Mouse (Mus musculus): ENCODE measurements around the gene Med7. TPM values are rescaled to one million over a fixed set of nuclear protein-coding genes. Genes with fewer than 3 reads are reported as not detected.

Gene Med7
- polyA plus RNA-seq (2015; fragmentation: Nextera tagmentation; extraction: Ambion mirVana), result 68.6 and 69.4 TPM in 2 replicates

- Histone ChIP-seq H3K27ac (replicated peaks) (peak within 1 kb of the TSS; percentile 94), H3K36me3 (peaks cover 10% of the 10 kb centered on the region), H3K9me3 (replicated peaks) (no peaks in the 10 kb centered on the region), H3K4me2 (replicated peaks) (peak within 1 kb of the TSS; percentile 73), H3K4me3 (replicated peaks) (peak within 1 kb of the TSS; percentile 72), H3K27me3 (no peaks in the 10 kb centered on the region), H3K9ac (peak within 1 kb of the TSS; percentile 92), H3K4me1 (peaks cover 7% of the 10 kb centered on the region; the same call in 1 of the 2 replicates)
- peak; percentile 97 for ATAC-seq (ENCODE audit: insufficient number of reproducible peaks, low FRiP score, low TSS enrichment, low read depth)
- WGBS, result under 1% methylated on average over 59 of the region's 59 CpGs
These were observed at the start of gene Med7 for GRCm38 (mm10) chr11:46436760-46437458. Gene Med7, plus strand, starts transcription at chr11:46436925.

GRCm38 (mm10) chr11:46387061-46387460, 49.7 kb upstream of the Med7 start:
- Histone ChIP-seq H3K27ac (replicated peaks) (no peak overlapping the region), H3K4me3 (replicated peaks) (no peak overlapping the region), H3K9me3 (replicated peaks) (no peaks in the 10 kb centered on the region), H3K9ac (no peak overlapping the region), H3K4me1 (no peaks in the 10 kb centered on the region), H3K36me3 (no peaks in the 10 kb centered on the region), H3K27me3 (no peaks in the 10 kb centered on the region), H3K4me2 (replicated peaks) (no peak overlapping the region)
- no peak for ATAC-seq (ENCODE audit: insufficient number of reproducible peaks, low FRiP score, low TSS enrichment, low read depth)
- 87% methylated on average over 8 of the region's 8 CpGs for WGBS

GRCm38 (mm10) chr11:46388438-46388837, 48.3 kb upstream of the Med7 start:
- Histone ChIP-seq H3K4me1 (no peaks in the 10 kb centered on the region), H3K9ac (no peak overlapping the region), H3K36me3 (no peaks in the 10 kb centered on the region), H3K9me3 (replicated peaks) (no peaks in the 10 kb centered on the region), H3K4me3 (replicated peaks) (no peak overlapping the region), H3K27ac (replicated peaks) (no peak overlapping the region), H3K27me3 (no peaks in the 10 kb centered on the region), H3K4me2 (replicated peaks) (no peak overlapping the region)
- ATAC-seq (ENCODE audit: insufficient number of reproducible peaks, low FRiP score, low TSS enrichment, low read depth), result no peak
- 62% methylated on average over 6 of the region's 6 CpGs for WGBS

GRCm38 (mm10) chr11:46389336-46390117, 47.2 kb upstream of the Med7 start, which contains the start of gene Itk:
Gene Itk, minus strand, starts transcription at chr11:46389515.
- ATAC-seq (ENCODE audit: insufficient number of reproducible peaks, low FRiP score, low TSS enrichment, low read depth), result no peak
- no peak within 1 kb of the TSS for H3K4me2 ChIP-seq (replicated peaks)
- 76% methylated on average over 13 of the region's 13 CpGs for WGBS

GRCm38 (mm10) chr11:46390621-46391020, 46.1 kb upstream of the Med7 start:
- no peak overlapping the region for H3K27ac ChIP-seq (replicated peaks)

More at GRCm38 (mm10) chr11:46389336-46390117, 47.2 kb upstream of the Med7 start, which contains the start of gene Itk:
- H3K9me3 ChIP-seq (replicated peaks), result no peaks in the 10 kb centered on the region
- no peak within 1 kb of the TSS for H3K9ac ChIP-seq
- no peak within 1 kb of the TSS for H3K4me3 ChIP-seq (replicated peaks)
- no peaks in the 10 kb centered on the region for H3K36me3 ChIP-seq
- H3K27ac ChIP-seq (replicated peaks), result no peak within 1 kb of the TSS
- no peaks in the 10 kb centered on the region for H3K27me3 ChIP-seq
- H3K4me1 ChIP-seq, result no peaks in the 10 kb centered on the region

GRCm38 (mm10) chr11:46392890-46393289, 43.8 kb upstream of the Med7 start:
- H3K36me3 ChIP-seq, result no peaks in the 10 kb centered on the region
- no peak overlapping the region for H3K4me3 ChIP-seq (replicated peaks)
- 75% methylated on average over 7 of the region's 7 CpGs for WGBS
- no peak overlapping the region for H3K27ac ChIP-seq (replicated peaks)
- no peak for ATAC-seq (ENCODE audit: insufficient number of reproducible peaks, low FRiP score, low TSS enrichment, low read depth)
- H3K9ac ChIP-seq, result no peak overlapping the region
- H3K4me2 ChIP-seq (replicated peaks), result no peak overlapping the region
- no peaks in the 10 kb centered on the region for H3K27me3 ChIP-seq
- no peaks in the 10 kb centered on the region for H3K4me1 ChIP-seq
- no peaks in the 10 kb centered on the region for H3K9me3 ChIP-seq (replicated peaks)

More at GRCm38 (mm10) chr11:46390621-46391020, 46.1 kb upstream of the Med7 start:
- Histone ChIP-seq H3K27me3 (no peaks in the 10 kb centered on the region), H3K4me1 (no peaks in the 10 kb centered on the region), H3K36me3 (no peaks in the 10 kb centered on the region), H3K9me3 (replicated peaks) (no peaks in the 10 kb centered on the region), H3K4me3 (replicated peaks) (no peak overlapping the region), H3K9ac (no peak overlapping the region), H3K4me2 (replicated peaks) (no peak overlapping the region)
- 54% methylated on average over 3 of the region's 3 CpGs for WGBS
- ATAC-seq (ENCODE audit: insufficient number of reproducible peaks, low FRiP score, low TSS enrichment, low read depth), result no peak

- 77% methylated on average over 4 of the region's 4 CpGs for WGBS
- H3K9ac ChIP-seq, result no peak overlapping the region
- no peaks in the 10 kb centered on the region for H3K27me3 ChIP-seq
- no peak overlapping the region for H3K4me2 ChIP-seq (replicated peaks)
- H3K36me3 ChIP-seq, result no peaks in the 10 kb centered on the region
- H3K9me3 ChIP-seq (replicated peaks), result no peaks in the 10 kb centered on the region
- no peak for ATAC-seq (ENCODE audit: insufficient number of reproducible peaks, low FRiP score, low TSS enrichment, low read depth)
- H3K4me3 ChIP-seq (replicated peaks), result no peak overlapping the region
- H3K27ac ChIP-seq (replicated peaks), result no peak overlapping the region
- no peaks in the 10 kb centered on the region for H3K4me1 ChIP-seq
These were observed 43.3 kb upstream of the Med7 start for GRCm38 (mm10) chr11:46393413-46393812.

GRCm38 (mm10) chr11:46395088-46395487, 41.6 kb upstream of the Med7 start:
- Histone ChIP-seq H3K9ac (no peak overlapping the region), H3K4me1 (no peaks in the 10 kb centered on the region), H3K27ac (replicated peaks) (no peak overlapping the region), H3K36me3 (no peaks in the 10 kb centered on the region), H3K4me2 (replicated peaks) (no peak overlapping the region), H3K9me3 (replicated peaks) (no peaks in the 10 kb centered on the region), H3K4me3 (replicated peaks) (no peak overlapping the region), H3K27me3 (no peaks in the 10 kb centered on the region)
- no peak for ATAC-seq (ENCODE audit: insufficient number of reproducible peaks, low FRiP score, low TSS enrichment, low read depth)
- WGBS, result 74% methylated on average over 2 of the region's 2 CpGs

GRCm38 (mm10) chr11:46395698-46396097, 41.0 kb upstream of the Med7 start:
- Histone ChIP-seq H3K27me3 (no peaks in the 10 kb centered on the region), H3K4me1 (no peaks in the 10 kb centered on the region), H3K36me3 (no peaks in the 10 kb centered on the region), H3K4me3 (replicated peaks) (no peak overlapping the region), H3K27ac (replicated peaks) (no peak overlapping the region), H3K9ac (no peak overlapping the region), H3K9me3 (replicated peaks) (no peaks in the 10 kb centered on the region), H3K4me2 (replicated peaks) (no peak overlapping the region)
- WGBS, result 84% methylated on average over 2 of the region's 2 CpGs
- ATAC-seq (ENCODE audit: insufficient number of reproducible peaks, low FRiP score, low TSS enrichment, low read depth), result no peak

GRCm38 (mm10) chr11:46396167-46396859, 40.4 kb upstream of the Med7 start, which contains the start of gene Fam71b:
Gene Fam71b, plus strand, starts transcription at chr11:46396559.
- WGBS, result 77% methylated on average over 13 of the region's 13 CpGs
- H3K4me3 ChIP-seq (replicated peaks), result no peak within 1 kb of the TSS

GRCm38 (mm10) chr11:46396860-46397179, 39.9 kb upstream of the Med7 start:
- Histone ChIP-seq H3K4me3 (replicated peaks) (no peak overlapping the region), H3K4me1 (no peaks in the 10 kb centered on the region), H3K4me2 (replicated peaks) (no peak overlapping the region), H3K36me3 (no peaks in the 10 kb centered on the region), H3K27ac (replicated peaks) (no peak overlapping the region), H3K27me3 (no peaks in the 10 kb centered on the region), H3K9ac (no peak overlapping the region), H3K9me3 (replicated peaks) (no peaks in the 10 kb centered on the region)
- 87% methylated on average over 4 of the region's 4 CpGs for WGBS
- ATAC-seq (ENCODE audit: insufficient number of reproducible peaks, low FRiP score, low TSS enrichment, low read depth), result no peak

More at GRCm38 (mm10) chr11:46396167-46396859, 40.4 kb upstream of the Med7 start, which contains the start of gene Fam71b:
- H3K9me3 ChIP-seq (replicated peaks), result no peaks in the 10 kb centered on the region
- H3K4me1 ChIP-seq, result no peaks in the 10 kb centered on the region
- H3K27me3 ChIP-seq, result no peaks in the 10 kb centered on the region
- no peak within 1 kb of the TSS for H3K27ac ChIP-seq (replicated peaks)
- H3K36me3 ChIP-seq, result no peaks in the 10 kb centered on the region
- no peak within 1 kb of the TSS for H3K4me2 ChIP-seq (replicated peaks)
- no peak; the same call in 1 of the 2 replicates for ATAC-seq (ENCODE audit: insufficient number of reproducible peaks, low FRiP score, low TSS enrichment, low read depth)
- H3K9ac ChIP-seq, result no peak within 1 kb of the TSS

All from embryonic facial prominence, embryonic 15.5 days (tissue).